Comparison of ENCODE assay signal across 9 mouse cellular contexts in genomic region chr8:71572847-71573633, GRCm38 (mm10). TPM values are rescaled to one million over a fixed set of nuclear protein-coding genes. Genes with fewer than 3 reads are reported as not detected.
A peak's percentile ranks its signal among the peaks of the same experiment; 100 is the strongest.
DNase-seq lines count a peak whose midpoint lies in the region; ATAC-seq lines count a peak whose summit lies in the region.
"Had no signal": no experiment of that assay in that cellular context is flagged by ENCODE, and none has a peak within 500 bp of the region (broad histone marks: within the 10 kb centered on the region; RNA-seq: fewer than 3 reads in every experiment).

No protein-coding gene starts in this region.

- H3K36me3 ChIP-seq in lung, embryonic 16.5 days (ENCODE audit: control insufficient read depth, insufficient read depth, low read length), result no peaks in the 10 kb centered on the region
- H3K36me3 ChIP-seq in midbrain, embryonic 16.5 days (ENCODE audit: control insufficient read depth, insufficient read depth, low read length), result no peaks in the 10 kb centered on the region

- no peak overlapping the region for H3K4me2 ChIP-seq in lung, embryonic 16.5 days (ENCODE audit: low read depth, low read length)
- peak overlapping the region; percentile 1; the same call in 1 of the 2 replicates for H3K4me2 ChIP-seq in midbrain, embryonic 16.5 days (ENCODE audit: low read length)

- H3K27ac ChIP-seq in lung, embryonic 16.5 days (ENCODE audit: low read length), result peak overlapping the region; percentile 60
- peak overlapping the region; percentile 51 for H3K27ac ChIP-seq in midbrain, embryonic 16.5 days (ENCODE audit: low read length)

- peak; percentile 5; the same call in 1 of the 2 replicates for ATAC-seq in lung, embryonic 16.5 days (ENCODE audit: low read depth)
- no peak for ATAC-seq in midbrain, embryonic 16.5 days
- ATAC-seq in inflammation-experienced regulatory T-cells, adult 6 months, result no peak

- peaks cover 9% of the 10 kb centered on the region for H3K4me1 ChIP-seq in lung, embryonic 16.5 days (replicated peaks; ENCODE audit: control insufficient read depth, insufficient read depth, low read length)
- peaks cover 19% of the 10 kb centered on the region for H3K4me1 ChIP-seq in midbrain, embryonic 16.5 days (ENCODE audit: control insufficient read depth, insufficient read depth, low read length)

- no peaks in the 10 kb centered on the region for H3K9me3 ChIP-seq in lung, embryonic 16.5 days (ENCODE audit: control insufficient read depth, low read length)
- H3K9me3 ChIP-seq in midbrain, embryonic 16.5 days (replicated peaks; ENCODE audit: control insufficient read depth, low read length, poor library complexity, severe bottlenecking), result no peaks in the 10 kb centered on the region

- WGBS in lung, embryonic 16.5 days, result 59% methylated on average over 9 of the region's 9 CpGs
- WGBS in midbrain, embryonic 16.5 days, result 71% methylated on average over 9 of the region's 9 CpGs

- H3K27me3 ChIP-seq in lung, embryonic 16.5 days (ENCODE audit: control insufficient read depth, insufficient read depth, low read depth, low read length), result no peaks in the 10 kb centered on the region
- no peaks in the 10 kb centered on the region for H3K27me3 ChIP-seq in midbrain, embryonic 16.5 days (ENCODE audit: control insufficient read depth, insufficient read depth, low read depth, low read length)

- no peak for DNase-seq in lung, postnatal 36 days
- DNase-seq in cerebellum, postnatal 10 days, result peak; percentile 77 to 85
- DNase-seq in heart, adult 8-10 months (ENCODE audit: low spot score), result peak; percentile 63
- peak; percentile 80 to 91 for DNase-seq in kidney, postnatal 25 days
- no peak for DNase-seq in spleen, postnatal 10 days (ENCODE audit: low spot score in 2 of 2)

- H3K9ac ChIP-seq in lung, embryonic 16.5 days (ENCODE audit: low read length), result no peak overlapping the region
- H3K9ac ChIP-seq in midbrain, embryonic 16.5 days (ENCODE audit: low read depth, low read length), result 0 out of 2 replicates have a peak overlapping the region, but pooled peaks have one; percentile 34

- H3K4me3 ChIP-seq in lung, embryonic 16.5 days (ENCODE audit: low read length), result no peak overlapping the region
- no peak overlapping the region for H3K4me3 ChIP-seq in midbrain, embryonic 16.5 days (ENCODE audit: low read depth, low read length)

RNA-seq across cellular contexts. Expression of gene Slc27a1, which starts 4.4 kb away (rescaled TPM):
- 38.4 and 39.5 TPM in 2 replicates for polyA plus RNA-seq in lung, embryonic 16.5 days (2015; fragmentation: Nextera tagmentation; extraction: Ambion mirVana)
- total RNA-seq in heart, adult 8-10 months (2022), result 100 to 1,000 TPM; 192 to 237 (median 204) TPM
- 71.4 and 79.2 TPM in 2 replicates for polyA plus RNA-seq in midbrain, embryonic 16.5 days (2015; fragmentation: Nextera tagmentation; extraction: Ambion mirVana)
- polyA plus RNA-seq in inflammation-experienced regulatory T-cells, adult 6 months (2017; shearing (Covaris generic)), result 1 to 10 TPM; 4.5 to 8.6 (median 5.8) TPM

RNA-seq across cellular contexts. Expression of gene Nxnl1, which starts 6.6 kb away (rescaled TPM):
- polyA plus RNA-seq in lung, embryonic 16.5 days (2015; fragmentation: Nextera tagmentation; extraction: Ambion mirVana), result 0.10 TPM in 1 of 2 replicates, not detected in the other
- total RNA-seq in heart, adult 8-10 months (2022), result under 1 TPM in 2 of 4 experiments, not detected in 2; 0.14 to 0.19 TPM
- polyA plus RNA-seq in midbrain, embryonic 16.5 days (2015; fragmentation: Nextera tagmentation; extraction: Ambion mirVana), result not detected in 2 replicates
- polyA plus RNA-seq in inflammation-experienced regulatory T-cells, adult 6 months (2017; shearing (Covaris generic)), result under 1 TPM in 1 of 3 experiments, not detected in 2; 0.13 TPM
- polyA plus RNA-seq: limb, embryonic 11.5 days had no signal

RNA-seq across cellular contexts. Expression of gene Tmem221, which starts 14.4 kb away (rescaled TPM):
- 4.4 and 4.5 TPM in 2 replicates for polyA plus RNA-seq in lung, embryonic 16.5 days (2015; fragmentation: Nextera tagmentation; extraction: Ambion mirVana)
- under 1 TPM in 2 of 4 experiments, not detected in 2; 0.16 to 0.25 TPM for total RNA-seq in heart, adult 8-10 months (2022)
- 0.17 TPM in 1 of 2 replicates, not detected in the other for polyA plus RNA-seq in midbrain, embryonic 16.5 days (2015; fragmentation: Nextera tagmentation; extraction: Ambion mirVana)
- polyA plus RNA-seq in inflammation-experienced regulatory T-cells, adult 6 months (2017; shearing (Covaris generic)), result 1 to 10 TPM in 1 of 3 experiments, under 1 TPM in 1, not detected in 1; 0.97 to 2.1 TPM

RNA-seq across cellular contexts. Expression of gene Pgls, which starts 18.9 kb away (rescaled TPM):
- 202 and 218 TPM in 2 replicates for polyA plus RNA-seq in lung, embryonic 16.5 days (2015; fragmentation: Nextera tagmentation; extraction: Ambion mirVana)
- 10 to 100 TPM; 57.7 to 65.1 (median 62.6) TPM for total RNA-seq in heart, adult 8-10 months (2022)
- 219 and 237 TPM in 2 replicates for polyA plus RNA-seq in midbrain, embryonic 16.5 days (2015; fragmentation: Nextera tagmentation; extraction: Ambion mirVana)
- 10 to 100 TPM; 52.1 to 61.7 (median 60.1) TPM for polyA plus RNA-seq in inflammation-experienced regulatory T-cells, adult 6 months (2017; shearing (Covaris generic))

RNA-seq across cellular contexts. Expression of gene Fam129c, which starts 24.4 kb away (rescaled TPM):
- polyA plus RNA-seq in lung, embryonic 16.5 days (2015; fragmentation: Nextera tagmentation; extraction: Ambion mirVana), result 2.7 and 3.7 TPM in 2 replicates
- total RNA-seq in heart, adult 8-10 months (2022), result 1 to 10 TPM; 1.1 to 1.4 (median 1.2) TPM
- 6.4 and 7.9 TPM in 2 replicates for polyA plus RNA-seq in midbrain, embryonic 16.5 days (2015; fragmentation: Nextera tagmentation; extraction: Ambion mirVana)
- 1 to 10 TPM; 1.5 to 2.0 (median 1.7) TPM for polyA plus RNA-seq in inflammation-experienced regulatory T-cells, adult 6 months (2017; shearing (Covaris generic))

Comparison
In these comparisons a context has a peak if more than half of its experiments do, and no peak if none do; other contexts are left out.
1. DNase-seq: peak in cerebellum, postnatal 10 days (2 of 2), heart, adult 8-10 months (single experiment) and kidney, postnatal 25 days (2 of 2); none in lung, postnatal 36 days (single experiment) and spleen, postnatal 10 days (0 of 2).